Mouse (Mus musculus): ENCODE results near the gene Taf1b. TPM values are rescaled to one million over a fixed set of nuclear protein-coding genes. Genes with fewer than 3 reads are reported as not detected.

The Taf1b gene
- polyA plus RNA-seq (2015; fragmentation: Nextera tagmentation; extraction: Ambion mirVana), result 17.0 and 17.4 TPM in 2 replicates

GRCm38 (mm10) chr12:24498150-24498840, at the start of gene Taf1b:
TSS of gene Taf1b (plus strand) at chr12:24498359.

GRCm38 (mm10) chr12:24571523-24572392, 73.6 kb downstream of the Taf1b start, which contains the start of gene Grhl1:
TSS of gene Grhl1 (plus strand) at chr12:24572283.

Other genes starting within 250 kb of the Taf1b start
- gene Grhl1, start 73.9 kb downstream of the Taf1b start, polyA plus RNA-seq (2015; fragmentation: Nextera tagmentation; extraction: Ambion mirVana), result 12.7 and 15.6 TPM in 2 replicates
- gene Klf11, start 152.9 kb downstream of the Taf1b start, polyA plus RNA-seq (2015; fragmentation: Nextera tagmentation; extraction: Ambion mirVana), result 7.0 and 8.6 TPM in 2 replicates
- 3.4 and 4.7 TPM in 2 replicates for gene Cys1, start 183.5 kb downstream of the Taf1b start, polyA plus RNA-seq (2015; fragmentation: Nextera tagmentation; extraction: Ambion mirVana)
- 34.8 and 54.6 TPM in 2 replicates for gene Rrm2, start 209.9 kb downstream of the Taf1b start, polyA plus RNA-seq (2015; fragmentation: Nextera tagmentation; extraction: Ambion mirVana)

Data from urinary bladder, postnatal 0 days (tissue).